Mouse (Mus musculus) lung, embryonic 14.5 days (tissue): Measurements from ENCODE around the gene Tcf7l2. TPM values are rescaled to one million over a fixed set of nuclear protein-coding genes. Genes with fewer than 3 reads are reported as not detected.

Experiments used
- ATAC-seq: fragments of 200-750 bp; cut with Nextera tagmentation; 2 replicates; pipeline ENCODE4 v1.8.0; 2017; ENCODE audit warnings: mild to moderate bottlenecking, moderate TSS enrichment, moderate library complexity; ENCODE audit not compliant: insufficient read depth
- DNase-seq: peaks from one replicate; pipeline ENCODE4 v3.0.0-alpha.2; 2015
- H3K27ac ChIP-seq: fragments of 300-500 bp; sonication (generic); 2 replicates; pipeline ENCODE4 v1.5.1; 2014; ENCODE audit warnings: low read depth, mild to moderate bottlenecking, moderate library complexity
- H3K27me3 ChIP-seq: fragments of 300-500 bp; sonication (generic); 2 replicates; pipeline ENCODE4 v1.6.1; 2014; ENCODE audit warnings: low read length, control low read depth; ENCODE audit not compliant: insufficient read depth
- H3K36me3 ChIP-seq: fragments of 300-500 bp; sonication (generic); 2 replicates; pipeline ENCODE4 v1.6.1; 2014; ENCODE audit warnings: control low read depth; ENCODE audit not compliant: insufficient read depth
- H3K4me1 ChIP-seq: fragments of 300-500 bp; sonication (generic); 2 replicates; pipeline ENCODE4 v1.6.1; 2014; ENCODE audit warnings: antibody characterized with exemption, control low read depth; ENCODE audit not compliant: insufficient read depth
- H3K4me2 ChIP-seq: fragments of 300-500 bp; sonication (generic); 2 replicates; pipeline ENCODE4 v1.6.1; 2014; ENCODE audit warnings: mild to moderate bottlenecking
- H3K4me3 ChIP-seq: fragments of 300-500 bp; sonication (generic); 2 replicates; pipeline ENCODE4 v1.5.1; 2014; ENCODE audit warnings: low read depth, low read length
- H3K9ac ChIP-seq: fragments of 300-500 bp; sonication (generic); 2 replicates; pipeline ENCODE4 v1.6.1; 2014
- H3K9me3 ChIP-seq: fragments of 300-500 bp; sonication (generic); 2 replicates; pipeline ENCODE4 v1.6.1; 2016; ENCODE audit warnings: low read depth, low read length, control low read depth
- CTCF ChIP-seq: IDR thresholded peaks from 2 replicates; pipeline ENCODE4 v1.5.1; 2016; ENCODE audit warnings: antibody characterized with exemption, low read depth
- WGBS: fragments of 180-500 bp; shearing (Covaris S2); extraction: QIAGEN DNeasy Blood & Tissue Kit; methylation state at CpG from one replicate; pipeline ENCODE4 v1.1.7; 2014; 5-methylcytosine and 5-hydroxymethylcytosine counted together
- polyA plus RNA-seq: library from polyadenylated mRNA; unstranded; fragments of >200 nt; fragmentation: Nextera tagmentation; extraction: Ambion mirVana; gene quantifications from 2 replicates; pipeline ENCODE4 v1.2.1, GENCODE M21; 2014

The Tcf7l2 gene
- polyA plus RNA-seq, 1 experiment from 2014 or later, result 57.1 TPM

GRCm38 (mm10) chr19:55951397-55951796 lies 209.8 kb downstream of the Tcf7l2 start:
- no peak overlapping the region for H3K4me2 ChIP-seq
- no peaks in the 10 kb centered on the region for H3K9me3 ChIP-seq
- TF ChIP-seq CTCF, result no peak
- H3K27ac ChIP-seq, result no peak overlapping the region
- H3K36me3 ChIP-seq, result no peaks in the 10 kb centered on the region
- DNase-seq (peak; percentile 35), ATAC-seq (no peak)
- no peak overlapping the region for H3K9ac ChIP-seq
- H3K27me3 ChIP-seq, result no peaks in the 10 kb centered on the region
- 0 out of 2 replicates have a peak, but pooled peaks cover 3% of the 10 kb centered on the region for H3K4me1 ChIP-seq
- 65% methylated on average over 5 of the region's 5 CpGs for WGBS
- H3K4me3 ChIP-seq, result no peak overlapping the region

DNA sequence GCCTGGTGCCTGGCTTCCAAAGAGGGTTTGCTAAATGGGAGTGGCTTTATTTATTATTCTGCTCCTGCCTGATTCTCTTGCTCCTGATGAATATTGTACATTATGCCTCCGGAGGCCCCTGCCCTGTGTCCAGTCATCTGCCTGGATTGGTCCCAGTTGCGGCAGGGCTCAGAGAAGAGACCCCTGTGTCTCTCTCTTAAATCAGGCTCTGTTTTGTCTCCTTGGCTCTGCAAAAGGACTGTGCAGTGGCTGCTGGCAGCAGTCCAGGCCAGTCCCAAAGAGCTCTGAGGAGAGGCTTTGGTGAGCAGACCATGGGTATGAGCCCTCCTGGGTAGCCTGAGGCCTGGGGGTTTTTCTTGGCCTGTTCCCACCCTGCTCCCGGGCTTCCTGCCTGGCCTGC lies 211.6 kb downstream of the Tcf7l2 start:
- WGBS, result 65% methylated on average over 3 of the region's 3 CpGs
- Histone ChIP-seq H3K4me3 (no peak overlapping the region), H3K9me3 (no peaks in the 10 kb centered on the region), H3K4me1 (0 out of 2 replicates have a peak, but pooled peaks cover 3% of the 10 kb centered on the region), H3K27ac (no peak overlapping the region), H3K36me3 (no peaks in the 10 kb centered on the region), H3K27me3 (no peaks in the 10 kb centered on the region), H3K9ac (no peak overlapping the region), H3K4me2 (no peak overlapping the region)
- peak; percentile 69 for DNase-seq
- ATAC-seq, result peak; percentile 38; the same call in 1 of the 2 replicates
- no peak for TF ChIP-seq CTCF

GRCm38 (mm10) chr19:55955126-55955525 lies 213.5 kb downstream of the Tcf7l2 start:
- Histone ChIP-seq H3K36me3 (no peaks in the 10 kb centered on the region), H3K27ac (no peak overlapping the region), H3K4me1 (0 out of 2 replicates have a peak, but pooled peaks cover 3% of the 10 kb centered on the region), H3K27me3 (no peaks in the 10 kb centered on the region), H3K4me3 (no peak overlapping the region), H3K4me2 (no peak overlapping the region), H3K9ac (no peak overlapping the region), H3K9me3 (no peaks in the 10 kb centered on the region)
- ATAC-seq, result no peak
- DNase-seq, result no peak
- 73% methylated on average over 3 of the region's 3 CpGs for WGBS
- no peak for TF ChIP-seq CTCF

- DNase-seq (no peak), ATAC-seq (no peak)
- WGBS, result 89% methylated on average over 6 of the region's 6 CpGs
- H3K4me2 ChIP-seq, result no peak overlapping the region
- no peaks in the 10 kb centered on the region for H3K9me3 ChIP-seq
- H3K9ac ChIP-seq, result no peak overlapping the region
- no peak for TF ChIP-seq CTCF
- H3K4me1 ChIP-seq, result 0 out of 2 replicates have a peak, but pooled peaks cover 3% of the 10 kb centered on the region
- no peaks in the 10 kb centered on the region for H3K27me3 ChIP-seq
- no peaks in the 10 kb centered on the region for H3K36me3 ChIP-seq
- H3K27ac ChIP-seq, result no peak overlapping the region
- no peak overlapping the region for H3K4me3 ChIP-seq
These were observed 215.1 kb downstream of the Tcf7l2 start for GRCm38 (mm10) chr19:55956745-55957144.

- no peak for TF ChIP-seq CTCF
- H3K9me3 ChIP-seq, result no peaks in the 10 kb centered on the region
- H3K27me3 ChIP-seq, result no peaks in the 10 kb centered on the region
- no peak overlapping the region for H3K4me3 ChIP-seq
- ATAC-seq (no peak), DNase-seq (no peak)
- H3K27ac ChIP-seq, result no peak overlapping the region
- 0 out of 2 replicates have a peak, but pooled peaks cover 3% of the 10 kb centered on the region for H3K4me1 ChIP-seq
- no peak overlapping the region for H3K9ac ChIP-seq
- H3K4me2 ChIP-seq, result no peak overlapping the region
- 96% methylated on average over 3 of the region's 3 CpGs for WGBS
- no peaks in the 10 kb centered on the region for H3K36me3 ChIP-seq
These were observed 222.8 kb downstream of the Tcf7l2 start for GRCm38 (mm10) chr19:55964421-55964820.

DNA sequence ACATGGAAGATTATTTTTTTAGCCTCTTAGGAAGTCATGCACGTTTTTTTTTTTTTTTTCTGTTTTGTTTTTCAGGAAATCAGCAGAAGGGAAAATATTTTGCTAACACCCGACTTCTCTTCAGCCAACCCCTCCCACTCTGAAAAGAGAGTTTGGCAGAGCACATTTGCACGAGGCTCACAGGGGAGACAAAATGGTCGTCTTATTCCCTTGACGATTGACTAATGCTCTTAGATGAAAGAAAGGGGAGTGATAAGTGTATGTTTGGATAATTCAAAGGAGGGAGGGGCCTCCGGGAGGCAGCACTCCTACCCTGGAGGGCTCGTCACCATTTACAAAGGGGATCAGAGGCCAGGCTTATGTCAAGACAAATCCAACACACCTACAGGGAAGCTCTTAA lies 224.4 kb downstream of the Tcf7l2 start:
- no peaks in the 10 kb centered on the region for H3K9me3 ChIP-seq
- 0 out of 2 replicates have a peak, but pooled peaks cover 3% of the 10 kb centered on the region for H3K4me1 ChIP-seq
- no peak overlapping the region for H3K9ac ChIP-seq
- DNase-seq (peak; percentile 15), ATAC-seq (no peak)
- H3K36me3 ChIP-seq, result no peaks in the 10 kb centered on the region
- no peaks in the 10 kb centered on the region for H3K27me3 ChIP-seq
- no peak for TF ChIP-seq CTCF
- H3K4me3 ChIP-seq, result no peak overlapping the region
- H3K27ac ChIP-seq, result no peak overlapping the region
- WGBS, result 10% methylated on average over 7 of the region's 7 CpGs
- no peak overlapping the region for H3K4me2 ChIP-seq

GRCm38 (mm10) chr19:55969929-55970531 lies 228.4 kb downstream of the Tcf7l2 start:
- Histone ChIP-seq H3K27me3 (no peaks in the 10 kb centered on the region), H3K9ac (no peak overlapping the region), H3K4me2 (no peak overlapping the region), H3K27ac (no peak overlapping the region), H3K36me3 (no peaks in the 10 kb centered on the region), H3K4me3 (no peak overlapping the region), H3K4me1 (0 out of 2 replicates have a peak, but pooled peaks cover 3% of the 10 kb centered on the region), H3K9me3 (no peaks in the 10 kb centered on the region)
- DNase-seq, result peak; percentile 27
- no peak for TF ChIP-seq CTCF
- WGBS, result 37% methylated on average over 14 of the region's 14 CpGs
- ATAC-seq, result no peak
